Comparison of ENCODE assay signal across 12 mouse cellular contexts in the genomic region with DNA sequence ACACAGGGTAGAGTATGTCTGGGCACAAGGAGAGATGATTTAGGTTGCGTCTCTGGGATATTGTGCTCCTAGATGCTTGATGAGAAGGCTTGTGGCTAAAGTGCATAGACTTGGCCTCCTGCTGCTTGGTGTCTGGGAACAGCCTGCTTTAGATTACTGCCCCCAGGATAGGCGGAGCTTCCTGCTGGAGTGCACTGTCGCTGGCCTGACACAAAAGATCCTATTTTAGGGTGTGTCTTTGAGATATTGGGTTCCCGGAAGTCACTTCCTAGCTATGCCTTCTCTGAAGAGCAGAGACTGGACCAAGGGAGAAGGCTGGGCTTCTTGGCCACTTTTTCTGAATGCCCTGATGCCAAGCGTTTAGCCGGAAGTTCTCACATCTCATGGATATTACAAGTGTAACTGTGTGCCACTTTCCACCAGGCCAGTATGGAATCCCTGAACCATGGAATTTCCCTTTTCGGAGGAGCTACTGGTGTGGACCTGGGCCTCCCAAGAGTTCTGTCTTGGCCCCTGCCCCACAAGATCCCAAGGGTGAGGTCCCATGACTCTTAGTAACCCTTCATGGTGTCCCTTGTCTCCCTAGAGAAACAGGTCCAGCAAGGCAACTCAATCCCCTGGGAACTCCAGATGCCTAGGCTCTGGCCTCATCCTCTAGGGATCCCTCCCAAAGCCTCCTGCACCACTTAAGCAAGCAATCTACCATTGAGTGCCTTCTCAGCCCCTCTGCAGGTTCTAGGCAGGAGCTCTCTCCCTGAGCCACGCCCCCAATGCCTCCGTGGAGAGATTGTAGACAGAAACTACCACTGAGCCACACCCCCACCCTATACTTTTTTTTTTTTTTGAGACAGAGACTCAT. TPM values are rescaled to one million over a fixed set of nuclear protein-coding genes. Genes with fewer than 3 reads are reported as not detected.
DNase-seq lines count a peak whose midpoint lies in the region; ATAC-seq and TF ChIP-seq lines count a peak whose summit lies in the region.
"Had no signal": no experiment of that assay in that cellular context is flagged by ENCODE, and none has a peak within 500 bp of the region (broad histone marks: within the 10 kb centered on the region; RNA-seq: fewer than 3 reads in every experiment).

No protein-coding gene starts in this region.

- H3K27ac ChIP-seq in embryonic facial prominence, embryonic 14.5 days (replicated peaks; ENCODE audit: low read depth, low read length): 0 out of 2 replicates have a peak overlapping the region, but pooled peaks have one; percentile 4
- H3K27ac ChIP-seq in liver, embryonic 14.5 days: peak overlapping the region; percentile 17; the same call in 1 of the 2 replicates
- no peak overlapping the region for H3K27ac ChIP-seq in hindbrain, embryonic 11.5 days (ENCODE audit: low read depth, low read length)
- H3K27ac ChIP-seq: heart, embryonic 15.5 days; limb, embryonic 12.5 days had no signal

- no peak overlapping the region for H3K4me2 ChIP-seq in embryonic facial prominence, embryonic 14.5 days (ENCODE audit: low read depth, low read length)
- peak overlapping the region; percentile 32 for H3K4me2 ChIP-seq in liver, embryonic 14.5 days (ENCODE audit: low read depth)
- no peak overlapping the region for H3K4me2 ChIP-seq in hindbrain, embryonic 11.5 days (replicated peaks; ENCODE audit: low read depth, low read length)
- H3K4me2 ChIP-seq: heart, embryonic 15.5 days; limb, embryonic 12.5 days had no signal

- ATAC-seq in embryonic facial prominence, embryonic 14.5 days (ENCODE audit: low read depth): no peak
- ATAC-seq in liver, embryonic 14.5 days (ENCODE audit: insufficient read depth): peak; percentile 55
- no peak for ATAC-seq in hindbrain, embryonic 11.5 days (ENCODE audit: low FRiP score)

- H3K9me3 ChIP-seq in embryonic facial prominence, embryonic 14.5 days (ENCODE audit: control insufficient read depth, low read length): no peaks in the 10 kb centered on the region
- no peaks in the 10 kb centered on the region for H3K9me3 ChIP-seq in liver, embryonic 14.5 days (ENCODE audit: control insufficient read depth, low read length)
- no peaks in the 10 kb centered on the region for H3K9me3 ChIP-seq in hindbrain, embryonic 11.5 days (ENCODE audit: control insufficient read depth, low read length)
- H3K9me3 ChIP-seq: heart, embryonic 15.5 days; limb, embryonic 12.5 days had no signal

- no peaks in the 10 kb centered on the region for H3K36me3 ChIP-seq in embryonic facial prominence, embryonic 14.5 days (ENCODE audit: control insufficient read depth, insufficient read depth, low read length)
- peaks cover 40% of the 10 kb centered on the region for H3K36me3 ChIP-seq in liver, embryonic 14.5 days (replicated peaks; ENCODE audit: control insufficient read depth, insufficient read depth, low read depth)
- 0 out of 2 replicates have a peak, but pooled peaks cover 3% of the 10 kb centered on the region for H3K36me3 ChIP-seq in hindbrain, embryonic 11.5 days (ENCODE audit: control insufficient read depth, insufficient read depth, low read length)
- H3K36me3 ChIP-seq: heart, embryonic 15.5 days; limb, embryonic 12.5 days had no signal

- peaks cover 10% of the 10 kb centered on the region for H3K27me3 ChIP-seq in embryonic facial prominence, embryonic 14.5 days (replicated peaks; ENCODE audit: control insufficient read depth, insufficient read depth, low read length)
- no peaks in the 10 kb centered on the region for H3K27me3 ChIP-seq in liver, embryonic 14.5 days (ENCODE audit: control insufficient read depth, insufficient read depth, low read length)
- peaks cover 26% of the 10 kb centered on the region for H3K27me3 ChIP-seq in hindbrain, embryonic 11.5 days (ENCODE audit: control insufficient read depth, insufficient read depth, low read length)

- H3K9ac ChIP-seq in embryonic facial prominence, embryonic 14.5 days (ENCODE audit: low read depth, low read length): no peak overlapping the region; the same call in 1 of the 2 replicates
- no peak overlapping the region for H3K9ac ChIP-seq in liver, embryonic 14.5 days (replicated peaks)
- H3K9ac ChIP-seq in hindbrain, embryonic 11.5 days (ENCODE audit: low read depth, low read length): no peak overlapping the region
- H3K9ac ChIP-seq: heart, embryonic 15.5 days; limb, embryonic 12.5 days had no signal

- TF ChIP-seq EP300 in liver, embryonic 14.5 days (IDR thresholded peaks at IDR 0.05; ENCODE audit: low read depth): no peak

- no peak for DNase-seq in lung, adult 2 months
- DNase-seq in lung, postnatal 14 days: no peak
- DNase-seq in embryonic facial prominence, embryonic 14.5 days (ENCODE audit: low spot score): no peak
- peak in 1 of 3 experiments; percentile 52 for DNase-seq in liver, embryonic 14.5 days (ENCODE audit: low read depth in 3 of 3, low spot score in 3 of 3)
- no peak for DNase-seq in spleen, adult 12 weeks (ENCODE audit: low spot score)
- DNase-seq in ovary, postnatal 14 days (ENCODE audit: low spot score): no peak
- no peak for DNase-seq in hindbrain, embryonic 11.5 days (ENCODE audit: low spot score)
- DNase-seq: right cerebral cortex, postnatal 4 days had no signal

- no peak for TF ChIP-seq CTCF in lung, adult 2 months (IDR thresholded peaks at IDR 0.05; ENCODE audit: insufficient read depth, low read length)
- no peak for TF ChIP-seq CTCF in liver, embryonic 14.5 days (IDR thresholded peaks at IDR 0.05; ENCODE audit: low read depth)

- 50% methylated on average over 9 of the region's 9 CpGs for WGBS in lung, adult 2 months
- 50% methylated on average over 9 of the region's 9 CpGs for whole genome bisulfite sequencing in embryonic facial prominence, embryonic 14.5 days
- WGBS in liver, embryonic 14.5 days (ENCODE audit: insufficient replicate concordance): 34% methylated on average over 9 of the region's 9 CpGs
- WGBS in hindbrain, embryonic 11.5 days: 60% methylated on average over 9 of the region's 9 CpGs

- TF ChIP-seq POLR2A in lung, adult 2 months (IDR thresholded peaks at IDR 0.05; ENCODE audit: borderline replicate concordance, extremely low read depth, low read depth, low read length): 0 out of 2 replicates have a peak, but pooled peaks have one; percentile 23

- H3K4me3 ChIP-seq in lung, adult 2 months (replicated peaks; ENCODE audit: extremely low read depth, low read depth, low read length): no peak overlapping the region
- no peak overlapping the region for H3K4me3 ChIP-seq in embryonic facial prominence, embryonic 14.5 days (ENCODE audit: low read depth, low read length)
- H3K4me3 ChIP-seq in liver, embryonic 14.5 days (ENCODE audit: insufficient read depth in 1 of 2, low read depth in 2 of 2, low read length in 2 of 2): no peak overlapping the region
- H3K4me3 ChIP-seq in hindbrain, embryonic 11.5 days (ENCODE audit: low read depth, low read length): no peak overlapping the region
- H3K4me3 ChIP-seq: heart, embryonic 15.5 days; limb, embryonic 12.5 days had no signal

- peaks cover 8% of the 10 kb centered on the region for H3K4me1 ChIP-seq in lung, adult 2 months (ENCODE audit: control insufficient read depth, insufficient read depth, low read length)
- peaks cover 16% of the 10 kb centered on the region; the same call in 1 of the 2 replicates for H3K4me1 ChIP-seq in embryonic facial prominence, embryonic 14.5 days (ENCODE audit: control insufficient read depth, insufficient read depth, low read length)
- H3K4me1 ChIP-seq in liver, embryonic 14.5 days (replicated peaks; ENCODE audit: control insufficient read depth in 2 of 2, insufficient read depth in 2 of 2, low read length in 1 of 2): peaks cover 21 to 29% of the 10 kb centered on the region in 2 experiments
- H3K4me1 ChIP-seq in hindbrain, embryonic 11.5 days (replicated peaks; ENCODE audit: control insufficient read depth, insufficient read depth, low read length): 0 out of 2 replicates have a peak, but pooled peaks cover 2% of the 10 kb centered on the region

RNA-seq across cellular contexts. Expression of gene Abca7, which starts 7.3 kb away (rescaled TPM):
- 31.4 and 38.2 TPM in 2 replicates for polyA plus RNA-seq in lung, adult 2 months (2012; rRNA removed)
- 2.5 and 2.8 TPM in 2 replicates for polyA plus RNA-seq in embryonic facial prominence, embryonic 14.5 days (2014; fragmentation: Nextera tagmentation; extraction: Ambion mirVana)
- polyA plus RNA-seq in liver, embryonic 14.5 days (2012; rRNA removed): 11.2 and 12.7 TPM in 2 replicates
- polyA plus RNA-seq in liver, embryonic 14.5 days (2014; fragmentation: Nextera tagmentation; extraction: Ambion mirVana): 4.9 and 6.0 TPM in 2 replicates
- 2.6 TPM in 2 replicates for polyA plus RNA-seq in hindbrain, embryonic 11.5 days (2014; fragmentation: Nextera tagmentation; extraction: Ambion mirVana)

RNA-seq across cellular contexts. Expression of gene Arhgap45, which starts 12.8 kb away (rescaled TPM):
- polyA plus RNA-seq in lung, adult 2 months (2012; rRNA removed): 102 and 103 TPM in 2 replicates
- 4.4 and 6.4 TPM in 2 replicates for polyA plus RNA-seq in embryonic facial prominence, embryonic 14.5 days (2014; fragmentation: Nextera tagmentation; extraction: Ambion mirVana)
- polyA plus RNA-seq in liver, embryonic 14.5 days (2012; rRNA removed): 17.5 and 20.9 TPM in 2 replicates
- polyA plus RNA-seq in liver, embryonic 14.5 days (2014; fragmentation: Nextera tagmentation; extraction: Ambion mirVana): 7.9 and 9.3 TPM in 2 replicates
- polyA plus RNA-seq in hindbrain, embryonic 11.5 days (2014; fragmentation: Nextera tagmentation; extraction: Ambion mirVana): 4.1 and 4.3 TPM in 2 replicates

RNA-seq across cellular contexts. Expression of gene Cnn2, which starts 15.2 kb away (rescaled TPM):
- polyA plus RNA-seq in lung, adult 2 months (2012; rRNA removed): 387 and 395 TPM in 2 replicates
- polyA plus RNA-seq in embryonic facial prominence, embryonic 14.5 days (2014; fragmentation: Nextera tagmentation; extraction: Ambion mirVana): 293 and 304 TPM in 2 replicates
- 14.3 and 15.8 TPM in 2 replicates for polyA plus RNA-seq in liver, embryonic 14.5 days (2012; rRNA removed)
- polyA plus RNA-seq in liver, embryonic 14.5 days (2014; fragmentation: Nextera tagmentation; extraction: Ambion mirVana): 33.8 and 39.7 TPM in 2 replicates
- 180 and 221 TPM in 2 replicates for polyA plus RNA-seq in hindbrain, embryonic 11.5 days (2014; fragmentation: Nextera tagmentation; extraction: Ambion mirVana)

RNA-seq across cellular contexts. Expression of gene Tmem259, which starts 19.5 kb away (rescaled TPM):
- 294 and 318 TPM in 2 replicates for polyA plus RNA-seq in lung, adult 2 months (2012; rRNA removed)
- 20.6 and 22.3 TPM in 2 replicates for polyA plus RNA-seq in embryonic facial prominence, embryonic 14.5 days (2014; fragmentation: Nextera tagmentation; extraction: Ambion mirVana)
- 59.7 and 79.7 TPM in 2 replicates for polyA plus RNA-seq in liver, embryonic 14.5 days (2012; rRNA removed)
- 5.9 and 8.6 TPM in 2 replicates for polyA plus RNA-seq in liver, embryonic 14.5 days (2014; fragmentation: Nextera tagmentation; extraction: Ambion mirVana)
- polyA plus RNA-seq in hindbrain, embryonic 11.5 days (2014; fragmentation: Nextera tagmentation; extraction: Ambion mirVana): 14.6 and 16.1 TPM in 2 replicates

RNA-seq across cellular contexts. Expression of gene Grin3b, which starts 33.1 kb away (rescaled TPM):
- polyA plus RNA-seq in lung, adult 2 months (2012; rRNA removed): 0.33 TPM in 1 of 2 replicates, not detected in the other
- polyA plus RNA-seq in embryonic facial prominence, embryonic 14.5 days (2014; fragmentation: Nextera tagmentation; extraction: Ambion mirVana): 0.37 and 0.56 TPM in 2 replicates
- 0.01 and 0.03 TPM in 2 replicates for polyA plus RNA-seq in liver, embryonic 14.5 days (2012; rRNA removed)
- 0.13 TPM in 1 of 2 replicates, not detected in the other for polyA plus RNA-seq in liver, embryonic 14.5 days (2014; fragmentation: Nextera tagmentation; extraction: Ambion mirVana)
- 0.29 and 0.49 TPM in 2 replicates for polyA plus RNA-seq in hindbrain, embryonic 11.5 days (2014; fragmentation: Nextera tagmentation; extraction: Ambion mirVana)
- polyA plus RNA-seq: large intestine, adult 2 months; urinary bladder, adult 2 months had no signal
